Mouse (Mus musculus) heart, postnatal 0 days (tissue): Measurements from ENCODE around the gene Gstt4. TPM values are rescaled to one million over a fixed set of nuclear protein-coding genes. Genes with fewer than 3 reads are reported as not detected.

Source experiments
- ATAC-seq: fragments of 200-750 bp; cut with Nextera tagmentation; 2 replicates; pipeline ENCODE4 v1.8.0; 2017; ENCODE audit warnings: low read depth, moderate number of reproducible peaks, moderate library complexity; ENCODE audit not compliant: insufficient read depth
- DNase-seq: peaks from one replicate; pipeline ENCODE4 v3.0.0-alpha.2; 2016; ENCODE audit warnings: low spot score
- H3K27ac ChIP-seq: fragments of 300-500 bp; sonication (generic); 2 replicates; pipeline ENCODE4 v1.5.1; 2014; ENCODE audit warnings: low read depth, mild to moderate bottlenecking
- H3K27me3 ChIP-seq: fragments of 300-500 bp; sonication (generic); 2 replicates; pipeline ENCODE4 v1.6.1; 2014; ENCODE audit warnings: low read length, mixed read lengths; ENCODE audit not compliant: control insufficient read depth, insufficient read depth
- H3K36me3 ChIP-seq: fragments of 300-500 bp; sonication (generic); replicated peaks from 2 replicates; pipeline ENCODE4 v1.6.1; 2014; ENCODE audit warnings: low read length, mixed read lengths; ENCODE audit not compliant: control insufficient read depth, insufficient read depth
- H3K4me1 ChIP-seq: fragments of 300-500 bp; sonication (generic); 2 replicates; pipeline ENCODE4 v1.6.1; 2014; ENCODE audit warnings: antibody characterized with exemption; ENCODE audit not compliant: control insufficient read depth, insufficient read depth
- H3K4me2 ChIP-seq: fragments of 300-500 bp; sonication (generic); 2 replicates; pipeline ENCODE4 v1.6.1; 2014; ENCODE audit warnings: low read depth, mild to moderate bottlenecking, low read length, moderate library complexity
- H3K4me3 ChIP-seq: fragments of 300-500 bp; sonication (generic); 2 replicates; pipeline ENCODE4 v1.5.1; 2014; ENCODE audit warnings: low read depth, low read length
- H3K9ac ChIP-seq: fragments of 300-500 bp; sonication (generic); replicated peaks from 2 replicates; pipeline ENCODE4 v1.6.1; 2014; ENCODE audit warnings: low read depth, low read length, mixed read lengths
- H3K9me3 ChIP-seq: fragments of 300-500 bp; sonication (generic); replicated peaks from 2 replicates; pipeline ENCODE4 v1.6.1; 2016; ENCODE audit warnings: low read length; ENCODE audit not compliant: control insufficient read depth
- CTCF ChIP-seq: IDR thresholded peaks from 2 replicates; pipeline ENCODE4 v1.5.1; 2016; ENCODE audit warnings: antibody characterized with exemption, control low read depth, low read depth
- EP300 ChIP-seq: IDR thresholded peaks from 2 replicates; pipeline ENCODE4 v1.6.1; 2016; ENCODE audit warnings: antibody characterized with exemption, low read depth
- WGBS: fragments of 180-500 bp; shearing (Covaris S2); extraction: QIAGEN DNeasy Blood & Tissue Kit; methylation state at CpG from one replicate; pipeline ENCODE4 v1.1.7; 2014; 5-methylcytosine and 5-hydroxymethylcytosine counted together
- polyA plus RNA-seq: library from polyadenylated mRNA; unstranded; fragments of >200 nt; fragmentation: Nextera tagmentation; extraction: Ambion mirVana; gene quantifications from 2 replicates; pipeline ENCODE4 v1.2.1, GENCODE M21; 2015
- total RNA-seq: library from RNA; depleted of rRNA; stranded (reverse); fragments of >200 nt; gene quantifications from 2 replicates; pipeline ENCODE4 v1.2.3, GENCODE M21; 2014; ENCODE audit warnings: low replicate concordance

The Gstt4 gene
- total and polyA plus RNA-seq, 2 experiments from 2014 or later = not detected

DNA sequence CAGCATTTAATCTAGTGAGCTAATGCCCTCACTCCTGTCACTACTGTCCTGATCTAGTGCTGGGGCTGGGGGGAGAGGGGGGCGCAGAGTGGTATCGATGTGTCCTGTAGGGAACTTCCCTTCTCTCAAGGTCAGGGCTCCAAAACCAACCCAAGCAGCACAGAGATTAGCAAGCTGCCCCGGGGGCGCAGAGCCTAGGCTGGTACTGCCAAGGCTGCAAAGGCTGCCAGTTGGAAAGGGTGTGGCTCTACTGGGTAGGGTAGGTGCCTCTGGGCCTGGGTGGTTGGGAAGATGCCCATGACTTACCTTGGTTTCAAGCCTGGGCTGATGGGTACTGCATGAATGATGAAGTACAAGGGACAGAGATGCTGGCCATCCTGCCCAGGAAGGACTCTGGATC lies 35.3 kb upstream of the Gstt4 start:
- Histone ChIP-seq H3K9me3 (no peaks in the 10 kb centered on the region), H3K4me3 (no peak overlapping the region), H3K27me3 (no peaks in the 10 kb centered on the region), H3K4me2 (no peak overlapping the region), H3K27ac (no peak overlapping the region), H3K36me3 (0 out of 2 replicates have a peak, but pooled peaks cover 10% of the 10 kb centered on the region), H3K4me1 (peaks cover 24% of the 10 kb centered on the region), H3K9ac (no peak overlapping the region)
- 77% methylated on average over 4 of the region's 4 CpGs for WGBS
- DNase-seq = no peak
- no peak for TF ChIP-seq EP300
- TF ChIP-seq CTCF = no peak
- ATAC-seq = no peak

DNA sequence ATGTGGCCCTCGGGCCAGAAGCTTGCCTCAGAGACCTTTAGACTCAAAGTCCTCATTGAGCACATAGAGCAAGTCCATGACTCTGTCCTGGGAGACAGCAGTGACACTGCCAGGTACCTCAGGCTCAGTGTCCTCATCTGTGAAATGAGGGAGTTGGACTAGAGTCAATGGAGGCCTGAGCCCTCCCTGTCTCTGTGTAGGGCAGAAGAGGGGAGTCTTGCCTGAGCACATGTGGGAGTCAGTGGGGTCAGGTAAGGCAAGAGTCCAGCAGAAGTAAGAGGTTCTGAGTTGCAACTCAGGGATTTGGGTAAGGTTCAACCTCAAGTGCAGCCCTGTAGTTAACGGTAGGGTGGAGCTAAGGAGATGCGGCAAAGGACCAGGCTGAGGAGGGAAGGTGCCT lies 34.6 kb upstream of the Gstt4 start:
- Histone ChIP-seq H3K9ac (no peak overlapping the region), H3K27me3 (no peaks in the 10 kb centered on the region), H3K27ac (no peak overlapping the region), H3K9me3 (no peaks in the 10 kb centered on the region; the same call in 1 of the 2 replicates), H3K4me1 (peaks cover 24% of the 10 kb centered on the region), H3K36me3 (0 out of 2 replicates have a peak, but pooled peaks cover 10% of the 10 kb centered on the region), H3K4me2 (no peak overlapping the region), H3K4me3 (no peak overlapping the region)
- ATAC-seq (no peak), DNase-seq (no peak)
- TF ChIP-seq EP300 = no peak
- TF ChIP-seq CTCF = no peak
- 69% methylated on average over 3 of the region's 3 CpGs for WGBS

DNA sequence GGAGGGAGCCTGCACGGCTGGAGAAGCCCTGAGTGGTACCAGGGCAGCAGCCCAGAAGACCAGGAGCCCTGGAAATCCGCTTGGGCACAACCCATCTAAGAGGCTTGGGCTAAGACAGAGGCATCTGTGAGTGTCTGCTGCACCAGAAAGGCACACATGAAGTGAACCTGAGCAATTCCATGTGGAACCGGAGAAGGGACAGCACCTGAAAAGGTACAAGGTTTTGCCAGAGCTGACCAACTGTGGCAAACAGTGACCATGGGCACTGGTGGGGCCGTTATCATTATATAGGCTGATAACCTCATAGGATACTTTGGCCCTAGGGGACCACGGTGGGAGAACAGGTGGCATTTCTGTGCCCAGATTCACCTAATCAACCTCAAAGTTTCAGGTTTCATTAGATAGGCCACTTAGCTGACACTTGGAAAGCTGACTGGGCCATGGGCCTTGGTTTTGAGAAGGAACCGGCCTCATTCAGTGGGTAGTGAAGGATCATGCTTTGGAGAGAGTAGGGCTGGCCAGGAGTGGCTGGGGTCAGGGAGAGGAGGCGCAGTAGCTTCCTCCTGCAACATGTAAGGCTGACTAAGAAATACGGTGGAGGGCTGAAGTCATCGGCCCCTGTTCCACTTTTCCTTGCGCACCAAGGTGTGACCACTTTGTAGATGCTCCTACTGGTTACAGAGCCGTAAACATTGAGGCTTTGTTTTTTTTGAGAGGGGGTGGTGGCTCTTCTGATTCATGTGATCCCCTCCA lies 34.0 kb upstream of the Gstt4 start:
- Histone ChIP-seq H3K36me3 (0 out of 2 replicates have a peak, but pooled peaks cover 10% of the 10 kb centered on the region), H3K27me3 (no peaks in the 10 kb centered on the region), H3K4me2 (no peak overlapping the region), H3K9me3 (no peaks in the 10 kb centered on the region; the same call in 1 of the 2 replicates), H3K9ac (no peak overlapping the region), H3K27ac (no peak overlapping the region), H3K4me3 (no peak overlapping the region), H3K4me1 (peaks cover 22% of the 10 kb centered on the region)
- TF ChIP-seq CTCF (no peak), EP300 (no peak)
- no peak for ATAC-seq
- 78% methylated on average over 11 of the region's 11 CpGs for WGBS
- DNase-seq = no peak

DNA sequence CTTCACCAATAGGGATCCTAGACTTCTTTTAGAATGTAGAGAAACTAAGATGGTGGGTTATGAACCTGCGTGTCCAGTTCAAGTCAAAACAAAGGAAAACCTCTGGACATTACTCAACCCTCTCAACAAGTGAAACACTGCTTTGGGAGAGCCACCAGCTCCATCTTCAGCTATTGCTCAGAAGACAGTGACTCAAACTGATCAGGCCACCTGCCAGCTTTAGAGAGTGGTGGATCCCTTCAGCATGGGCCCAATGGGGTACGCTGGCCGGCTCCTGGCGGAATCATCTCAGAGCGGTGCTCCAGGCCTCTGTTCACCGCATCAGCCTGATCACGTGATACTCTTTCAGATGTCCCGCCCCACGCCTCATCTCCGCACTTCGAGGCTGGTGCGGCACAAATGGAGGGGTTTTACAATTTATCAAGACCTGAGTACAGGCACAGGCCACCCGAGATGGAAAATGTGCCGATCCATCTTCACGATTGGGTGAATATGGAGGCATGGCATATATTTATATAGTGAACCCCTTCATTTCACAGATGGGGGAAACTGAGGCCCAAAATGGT lies 33.2 kb upstream of the Gstt4 start:
- H3K4me2 ChIP-seq = no peak overlapping the region
- H3K4me1 ChIP-seq = peaks cover 13% of the 10 kb centered on the region; the same call in 1 of the 2 replicates
- DNase-seq (no peak), ATAC-seq (no peak)
- no peak overlapping the region for H3K27ac ChIP-seq
- H3K4me3 ChIP-seq = no peak overlapping the region
- 0 out of 2 replicates have a peak, but pooled peaks cover 10% of the 10 kb centered on the region for H3K36me3 ChIP-seq
- H3K9me3 ChIP-seq = no peaks in the 10 kb centered on the region; the same call in 1 of the 2 replicates
- no peak overlapping the region for H3K9ac ChIP-seq
- H3K27me3 ChIP-seq = no peaks in the 10 kb centered on the region
- 87% methylated on average over 15 of the region's 15 CpGs for WGBS
- TF ChIP-seq EP300 (no peak), CTCF (no peak)

DNA sequence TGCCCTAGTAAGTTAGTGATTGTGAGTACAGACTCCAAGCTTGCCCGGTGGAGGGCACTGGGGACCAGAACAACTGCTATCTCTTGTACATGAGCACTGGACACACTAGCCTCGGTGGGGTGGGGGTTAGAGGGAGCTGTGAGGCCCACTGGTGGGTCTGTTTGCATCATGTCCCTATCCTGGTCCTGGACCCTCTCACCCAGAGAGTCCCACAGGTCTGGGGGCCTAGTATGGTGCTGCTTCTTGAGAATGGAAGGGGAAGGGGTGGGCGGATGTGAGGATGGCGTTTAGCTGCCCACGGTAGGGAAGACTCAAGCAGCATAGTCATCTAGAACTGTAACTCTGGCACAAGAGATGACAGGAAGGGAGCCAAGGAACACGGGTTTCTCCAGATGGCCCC lies 32.4 kb upstream of the Gstt4 start:
- ATAC-seq (no peak), DNase-seq (no peak)
- Histone ChIP-seq H3K4me2 (no peak overlapping the region), H3K9ac (no peak overlapping the region), H3K27ac (no peak overlapping the region), H3K4me3 (no peak overlapping the region), H3K27me3 (no peaks in the 10 kb centered on the region), H3K4me1 (peaks cover 10% of the 10 kb centered on the region; the same call in 1 of the 2 replicates), H3K9me3 (no peaks in the 10 kb centered on the region; the same call in 1 of the 2 replicates), H3K36me3 (0 out of 2 replicates have a peak, but pooled peaks cover 10% of the 10 kb centered on the region)
- TF ChIP-seq CTCF (no peak), EP300 (no peak)
- 70% methylated on average over 6 of the region's 6 CpGs for WGBS
